Comparison of ENCODE assay signal across 8 mouse cellular contexts in genomic region chr4:102511511-102511910, GRCm38 (mm10).
A peak's percentile ranks its signal among the peaks of the same experiment; 100 is the strongest.
DNase-seq lines count a peak whose midpoint lies in the region; ATAC-seq and TF ChIP-seq lines count a peak whose summit lies in the region.

No protein-coding gene starts in this region.

- peak overlapping the region; percentile 94 for H3K27ac ChIP-seq in intestine, embryonic 14.5 days (ENCODE audit: low read depth)
- peak overlapping the region; percentile 93 for H3K27ac ChIP-seq in stomach, embryonic 15.5 days

- ATAC-seq in Patski = peak; percentile 38
- peak; percentile 48; the same call in 1 of the 2 replicates for ATAC-seq in intestine, embryonic 14.5 days (replicated peaks; ENCODE audit: low FRiP score, low TSS enrichment, low read depth)
- ATAC-seq in stomach, embryonic 15.5 days (ENCODE audit: insufficient read depth, low FRiP score, low read depth) = peak; percentile 75; the same call in 1 of the 2 replicates
- no peak for ATAC-seq in cerebellum, adult (ENCODE audit: insufficient number of reproducible peaks, low FRiP score, low TSS enrichment)

- no peak for TF ChIP-seq CTCF in Patski (IDR thresholded peaks at IDR 0.05)

- POLR2A ChIA-PET in Patski (lab: Charles Lee) = interaction anchor here (0.6 kb wide), 1 partner anchor 118 kb away, joined by 3 read pairs; no protein-coding TSS in a partner anchor

- no peaks in the 10 kb centered on the region for H3K36me3 ChIP-seq in intestine, embryonic 14.5 days (ENCODE audit: control insufficient read depth, insufficient read depth, low read length)
- H3K36me3 ChIP-seq in megakaryocyte, embryonic 14.5 days (replicated peaks; ENCODE audit: low read length) = no peaks in the 10 kb centered on the region
- H3K36me3 ChIP-seq in stomach, embryonic 15.5 days = no peaks in the 10 kb centered on the region

- intact Hi-C loops in left cerebral cortex, postnatal 36 days (cut with DNase I) = loop anchor here (2.0 to 5.0 kb wide), 2 partner anchors 57 to 76 kb away; no protein-coding TSS in a partner anchor

- H3K4me1 ChIP-seq in intestine, embryonic 14.5 days (replicated peaks; ENCODE audit: control insufficient read depth, insufficient read depth, low read length) = peaks cover 18% of the 10 kb centered on the region
- H3K4me1 ChIP-seq in megakaryocyte, embryonic 14.5 days = peaks cover 52% of the 10 kb centered on the region
- peaks cover 11% of the 10 kb centered on the region; the same call in 1 of the 2 replicates for H3K4me1 ChIP-seq in stomach, embryonic 15.5 days

- peak overlapping the region; percentile 16 for H3K4me3 ChIP-seq in intestine, embryonic 14.5 days (ENCODE audit: low read depth, low read length)
- peak overlapping the region; percentile 2 for H3K4me3 ChIP-seq in megakaryocyte, embryonic 14.5 days (replicated peaks)
- peak overlapping the region; percentile 14; the same call in 1 of the 2 replicates for H3K4me3 ChIP-seq in stomach, embryonic 15.5 days (replicated peaks)

- CTCF ChIA-PET in Patski (lab: Charles Lee) = no interaction called here

- in situ Hi-C loops in Patski (cut with MboI; ENCODE audit: low pct_unique_long_range_greater_than_20kb) = loop anchor here (5.0 kb wide), 1 partner anchor 56 kb away; no protein-coding TSS in a partner anchor

- H3K9me3 ChIP-seq in intestine, embryonic 14.5 days (ENCODE audit: control insufficient read depth, low read length) = no peaks in the 10 kb centered on the region
- H3K9me3 ChIP-seq in megakaryocyte, embryonic 14.5 days = no peaks in the 10 kb centered on the region
- H3K9me3 ChIP-seq in stomach, embryonic 15.5 days = no peaks in the 10 kb centered on the region

- H3K4me2 ChIP-seq in intestine, embryonic 14.5 days (ENCODE audit: low read length) = peak overlapping the region; percentile 49
- H3K4me2 ChIP-seq in stomach, embryonic 15.5 days = peak overlapping the region; percentile 49

- 2% methylated on average over 11 of the region's 11 CpGs for WGBS in intestine, embryonic 14.5 days
- WGBS in stomach, embryonic 15.5 days = 4% methylated on average over 11 of the region's 11 CpGs

- DNase-seq in Patski (ENCODE audit: low read depth, low spot score) = no peak
- DNase-seq in embryo, embryonic 9.5 days (ENCODE audit: extremely low spot score) = peak; percentile 24
- DNase-seq in gastrocnemius, postnatal 4 days (ENCODE audit: low spot score in 2 of 2) = peak; percentile 20 to 51
- DNase-seq in intestine, embryonic 14.5 days (ENCODE audit: low spot score) = peak; percentile 69
- DNase-seq in left cerebral cortex, postnatal 36 days (ENCODE audit: low spot score in 2 of 2) = peak; percentile 57 to 66

- peak overlapping the region; percentile 39 for H3K9ac ChIP-seq in intestine, embryonic 14.5 days (ENCODE audit: low read length)
- H3K9ac ChIP-seq in stomach, embryonic 15.5 days = no peak overlapping the region

- no peaks in the 10 kb centered on the region for H3K27me3 ChIP-seq in Patski
- H3K27me3 ChIP-seq in intestine, embryonic 14.5 days (replicated peaks; ENCODE audit: control insufficient read depth, insufficient read depth, low read length) = no peaks in the 10 kb centered on the region
- peaks cover 11% of the 10 kb centered on the region for H3K27me3 ChIP-seq in megakaryocyte, embryonic 14.5 days (replicated peaks)
- no peaks in the 10 kb centered on the region for H3K27me3 ChIP-seq in stomach, embryonic 15.5 days (replicated peaks)
